Mouse (Mus musculus) kidney, adult 2 months (tissue): ENCODE results near the gene Ppfia1.

Experiments
- CTCF ChIP-seq: fragments of 200-500 bp; conservative IDR thresholded peaks from 2 replicates; pipeline ENCODE4 v1.5.1; 2011; ENCODE audit warnings: low read depth, mild to moderate bottlenecking, control low read depth, low read length, moderate library complexity, mixed read lengths; ENCODE audit not compliant: insufficient read depth, insufficient read length
- POLR2A ChIP-seq: fragments of 200-500 bp; IDR thresholded peaks from one replicate; pipeline ENCODE4 v1.6.1; 2011; ENCODE audit warnings: low read depth, low read length, control low read depth

- TF ChIP-seq POLR2A (no peak), CTCF (no peak)
Observed at GRCm38 (mm10) chr7:144541351-144541750, 12.2 kb downstream of the Ppfia1 start.
